Mouse (Mus musculus) layer of hippocampus, adult 18-20 months (tissue): ENCODE measurements at regions not wholly inside any gene's neighbourhood (a gene's known extent, or its start where the extent isn't known, plus 50 kb on each side); places are given as distances from the start of the nearest gene placed in this dataset.
A peak's percentile ranks its signal among the peaks of the same experiment; 100 is the strongest.

Experiments used
- DNase-seq, 2 experiments: peaks; one replicate each; pipeline ENCODE4 v3.0.0; 2022; ENCODE audit warnings: low spot score in 2 of 2

- no peak for DNase-seq
Measured at GRCm38 (mm10) chr6:14407754-14408153, 347.3 kb downstream of the Ppp1r3a start.

GRCm38 (mm10) chr6:14358280-14358679 is 396.8 kb downstream of the Ppp1r3a start:
- peak; percentile 9 to 60 for DNase-seq
